Mouse (Mus musculus): ENCODE results near the gene Cdk2ap2. TPM values are rescaled to one million over a fixed set of nuclear protein-coding genes. Genes with fewer than 3 reads are reported as not detected.

Gene Cdk2ap2
- polyA plus RNA-seq (2017; shearing (Covaris generic)), result 471 TPM

DNA sequence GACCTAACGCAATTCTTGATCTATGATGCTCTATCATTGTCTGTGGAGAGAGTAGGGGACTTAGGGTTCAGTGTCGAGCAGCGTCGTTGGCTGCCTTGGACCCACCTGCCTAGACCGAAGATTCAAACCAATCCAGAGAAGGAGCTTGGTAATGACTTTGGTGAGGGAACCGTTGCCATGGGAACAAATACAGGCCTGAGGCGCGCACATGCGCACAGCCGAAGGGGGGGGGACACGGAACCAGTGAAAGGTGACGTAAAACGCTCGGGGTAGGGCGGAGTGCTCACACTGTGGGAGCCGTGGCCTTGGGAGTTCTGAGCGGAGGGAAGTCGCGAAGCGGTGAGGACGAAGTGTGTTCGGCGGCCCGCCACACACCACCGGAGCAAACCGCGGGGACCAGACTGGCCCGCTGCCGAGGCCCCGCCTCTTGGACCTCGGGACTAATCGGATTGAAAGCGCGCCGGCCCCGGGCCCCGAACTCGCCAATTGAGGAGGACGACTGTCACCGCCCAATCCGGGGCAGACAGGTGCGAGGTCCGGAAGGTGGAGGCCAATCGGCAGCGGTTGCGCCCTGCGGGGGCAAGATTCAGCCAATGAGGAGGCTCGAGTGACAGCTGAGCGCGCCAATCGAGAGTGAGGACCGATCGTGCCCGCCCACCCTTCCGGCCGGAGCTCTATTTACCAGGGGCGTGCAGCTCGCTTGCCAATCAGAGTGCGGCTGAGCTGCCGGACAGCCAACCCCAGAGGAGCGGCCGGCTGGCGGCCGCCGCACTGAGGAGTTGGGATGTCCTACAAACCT, at the start of gene Cdk2ap2:
Gene Cdk2ap2 (plus strand): TSS at position 541 of the 799 bp plus-strand sequence.

GRCm38 (mm10) chr19:4059069-4059740, 37.8 kb upstream of the Cdk2ap2 start, which contains the start of gene Gstp3:
Gene Gstp3, minus strand, starts transcription at chr19:4059569.

GRCm38 (mm10) chr19:4081394-4081793, 15.6 kb upstream of the Cdk2ap2 start, which contains the start of gene Cabp2:
Gene Cabp2, plus strand, starts transcription at chr19:4081578.

DNA sequence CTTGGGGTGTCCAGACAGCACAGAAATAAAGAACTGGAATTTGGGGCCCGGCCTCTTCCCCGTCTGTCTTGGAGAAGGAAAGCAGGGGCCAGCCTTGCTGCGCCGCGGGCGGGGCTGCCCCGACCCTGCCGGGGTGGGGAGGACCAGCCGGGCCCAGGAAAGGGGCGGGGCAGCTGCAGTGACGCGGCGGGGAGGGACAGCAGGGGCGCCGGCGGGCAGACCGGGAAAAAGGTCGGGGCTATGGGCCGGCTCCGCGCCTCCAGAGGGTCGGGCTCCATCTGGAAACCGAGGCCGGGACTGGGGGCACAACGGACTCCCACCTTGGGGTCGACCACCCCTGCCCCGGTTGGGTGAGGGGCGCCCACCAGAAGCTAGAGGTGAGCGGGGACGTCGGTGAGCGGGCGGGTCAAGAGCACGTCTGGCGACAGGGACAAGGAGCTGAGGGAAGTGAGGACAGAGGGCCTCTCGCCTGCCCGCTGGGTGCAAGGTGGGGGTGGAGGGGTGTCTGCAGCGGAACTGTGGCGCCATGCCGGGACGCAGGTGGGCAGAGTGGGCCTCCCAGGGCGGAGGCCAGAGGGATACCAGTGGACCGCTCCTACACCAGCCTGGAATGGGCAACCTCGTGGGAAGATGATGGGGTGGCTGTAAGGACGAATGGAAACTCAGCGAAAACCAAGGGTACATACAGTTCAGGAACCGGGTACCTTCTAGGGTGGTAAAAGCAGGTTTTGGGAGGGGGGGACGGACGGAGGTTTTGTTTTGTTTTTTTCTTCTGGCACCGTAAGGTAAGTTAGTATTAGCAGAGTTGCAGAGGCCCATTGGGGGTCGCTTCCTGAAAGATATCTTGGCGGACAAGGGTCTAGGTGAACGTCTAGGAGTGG, 3.1 kb downstream of the Cdk2ap2 start, which contains the start of gene Pitpnm1:
Gene Pitpnm1 (plus strand): TSS at position 162 of the 881 bp plus-strand sequence.

DNA sequence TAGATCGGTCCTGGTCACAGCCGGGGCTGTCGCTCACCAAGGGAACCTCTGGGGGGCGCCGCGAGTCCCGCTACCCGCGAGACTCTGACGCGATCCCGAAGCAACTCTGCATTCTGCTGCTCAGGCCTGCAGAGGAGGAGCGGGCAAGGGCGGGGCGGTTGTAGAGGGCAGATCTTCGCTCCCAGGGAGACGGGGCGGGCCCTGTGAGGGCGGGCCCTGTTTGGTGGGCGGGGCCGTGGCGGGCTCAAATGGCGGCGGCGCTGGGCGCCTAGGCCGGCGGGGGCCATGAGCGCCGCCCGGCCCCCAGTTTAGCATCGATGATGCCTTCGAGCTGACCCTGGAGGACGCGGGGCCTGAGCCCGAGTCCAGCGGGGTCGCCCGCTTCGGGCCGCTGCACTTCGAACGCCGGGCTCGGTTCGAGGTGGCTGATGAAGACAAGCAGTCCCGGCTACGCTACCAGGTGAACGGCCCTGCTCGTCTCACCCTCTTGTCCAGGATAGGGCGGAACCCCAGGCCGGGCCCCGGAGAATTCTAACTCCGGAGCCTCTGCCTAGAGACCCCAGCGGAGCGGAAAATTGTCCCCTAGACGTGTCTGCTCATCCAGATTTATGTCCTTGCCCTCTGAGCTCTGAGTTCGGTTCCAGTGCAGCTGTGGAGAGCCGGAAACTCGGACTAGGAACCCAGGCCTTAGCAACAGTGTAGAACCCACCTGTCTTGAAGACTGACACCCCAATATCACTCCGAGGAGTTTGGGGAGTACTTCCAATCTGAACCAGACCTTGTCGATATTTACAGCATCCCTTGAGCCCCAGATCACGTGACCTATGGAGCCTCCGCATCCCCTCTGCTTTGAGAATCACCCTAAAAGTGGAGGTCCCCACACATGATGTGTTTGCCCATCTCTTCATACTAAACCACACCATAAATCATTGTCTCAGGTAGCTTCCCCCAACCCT, 29.0 kb downstream of the Cdk2ap2 start, which contains the start of gene Aip:
Gene Aip (minus strand): TSS at position 118 of the 956 bp plus-strand sequence.

GRCm38 (mm10) chr19:4139446-4139845, 42.5 kb downstream of the Cdk2ap2 start, which contains the start of gene Gpr152:
Gene Gpr152, plus strand, starts transcription at chr19:4139787.

DNA sequence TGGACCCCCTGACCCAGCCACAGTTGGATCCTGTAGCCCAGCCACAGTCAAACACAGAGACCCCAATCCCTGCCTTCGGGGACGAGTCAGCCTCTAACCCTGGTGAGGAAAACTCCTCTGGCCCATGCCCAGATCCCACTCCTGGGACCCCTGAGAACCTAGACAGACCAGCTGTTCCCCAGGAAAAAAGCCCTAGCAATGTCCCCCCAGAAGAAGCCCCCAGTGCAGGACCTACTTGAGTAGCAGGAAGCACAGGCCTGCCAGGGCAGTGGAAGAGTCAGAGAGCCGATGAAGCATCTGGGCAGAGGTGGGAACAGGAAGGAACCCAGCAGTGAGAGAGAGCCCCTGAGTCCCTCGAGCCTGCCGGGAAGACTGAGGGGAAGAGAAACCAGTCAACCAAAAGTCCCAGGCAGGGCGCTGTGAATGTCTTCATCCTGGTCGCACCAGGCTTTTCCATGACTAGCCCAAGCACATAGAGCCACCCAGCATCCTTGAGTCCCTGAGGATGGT, 46.8 kb downstream of the Cdk2ap2 start, which contains the start of gene Cabp4:
Gene Cabp4 (minus strand): TSS at position 275 of the 510 bp plus-strand sequence.

GRCm38 (mm10) chr19:4148491-4148806, 51.5 kb downstream of the Cdk2ap2 start, which contains the start of gene Coro1b:
Gene Coro1b, plus strand, starts transcription at chr19:4148619.

Other genes starting within 250 kb of the Cdk2ap2 start
- 56.2 TPM for gene Chka, start 245.4 kb upstream of the Cdk2ap2 start, polyA plus RNA-seq (2017; shearing (Covaris generic))
- gene Tcirg1, start 190.0 kb upstream of the Cdk2ap2 start, polyA plus RNA-seq (2017; shearing (Covaris generic)), result 54.4 TPM
- gene Ndufs8, start 184.4 kb upstream of the Cdk2ap2 start, polyA plus RNA-seq (2017; shearing (Covaris generic)), result 91.3 TPM
- not detected for gene Aldh3b1, start 167.4 kb upstream of the Cdk2ap2 start, polyA plus RNA-seq (2017; shearing (Covaris generic))
- 7.5 TPM for gene Unc93b1, start 162.0 kb upstream of the Cdk2ap2 start, polyA plus RNA-seq (2017; shearing (Covaris generic))
- gene Aldh3b3, start 138.5 kb upstream of the Cdk2ap2 start, polyA plus RNA-seq (2017; shearing (Covaris generic)), result not detected
- gene Aldh3b2, start 124.9 kb upstream of the Cdk2ap2 start, polyA plus RNA-seq (2017; shearing (Covaris generic)), result not detected
- not detected for gene Acy3, start 110.6 kb upstream of the Cdk2ap2 start, polyA plus RNA-seq (2017; shearing (Covaris generic))
- gene Tbx10, start 104.4 kb upstream of the Cdk2ap2 start, polyA plus RNA-seq (2017; shearing (Covaris generic)), result not detected
- 14.6 TPM for gene Nudt8, start 96.6 kb upstream of the Cdk2ap2 start, polyA plus RNA-seq (2017; shearing (Covaris generic))
- 2.4 TPM for gene Gm49405, start 96.6 kb upstream of the Cdk2ap2 start, polyA plus RNA-seq (2017; shearing (Covaris generic))
- 3.3 TPM for gene Doc2g, start 93.9 kb upstream of the Cdk2ap2 start, polyA plus RNA-seq (2017; shearing (Covaris generic))
- gene Ndufv1, start 84.4 kb upstream of the Cdk2ap2 start, polyA plus RNA-seq (2017; shearing (Covaris generic)), result 141 TPM
- gene Gstp1, start 59.2 kb upstream of the Cdk2ap2 start, polyA plus RNA-seq (2017; shearing (Covaris generic)), result 324 TPM
- gene Gstp2, start 51.2 kb upstream of the Cdk2ap2 start, polyA plus RNA-seq (2017; shearing (Covaris generic)), result 0.68 TPM
- 51.2 TPM for gene Gstp3, start 37.6 kb upstream of the Cdk2ap2 start, polyA plus RNA-seq (2017; shearing (Covaris generic))
- gene Cabp2, start 15.6 kb upstream of the Cdk2ap2 start, polyA plus RNA-seq (2017; shearing (Covaris generic)), result not detected
- 270 TPM for gene Pitpnm1, start 2.8 kb downstream of the Cdk2ap2 start, polyA plus RNA-seq (2017; shearing (Covaris generic))
- gene Aip, start 28.7 kb downstream of the Cdk2ap2 start, polyA plus RNA-seq (2017; shearing (Covaris generic)), result 197 TPM
- 0.11 TPM for gene Gpr152, start 42.6 kb downstream of the Cdk2ap2 start, polyA plus RNA-seq (2017; shearing (Covaris generic))
- gene Cabp4, start 46.9 kb downstream of the Cdk2ap2 start, polyA plus RNA-seq (2017; shearing (Covaris generic)), result not detected
- gene Coro1b, start 51.4 kb downstream of the Cdk2ap2 start, polyA plus RNA-seq (2017; shearing (Covaris generic)), result 183 TPM
- gene Ptprcap, start 56.4 kb downstream of the Cdk2ap2 start, polyA plus RNA-seq (2017; shearing (Covaris generic)), result 239 TPM
- 50.3 TPM for gene Rps6kb2, start 66.2 kb downstream of the Cdk2ap2 start, polyA plus RNA-seq (2017; shearing (Covaris generic))
- 45.8 TPM for gene Carns1, start 78.3 kb downstream of the Cdk2ap2 start, polyA plus RNA-seq (2017; shearing (Covaris generic))
- 455 TPM for gene Tbc1d10c, start 94.1 kb downstream of the Cdk2ap2 start, polyA plus RNA-seq (2017; shearing (Covaris generic))
- 718 TPM for gene Ppp1ca, start 94.9 kb downstream of the Cdk2ap2 start, polyA plus RNA-seq (2017; shearing (Covaris generic))
- 37.1 TPM for gene Rad9a, start 104.5 kb downstream of the Cdk2ap2 start, polyA plus RNA-seq (2017; shearing (Covaris generic))
- 49.3 TPM for gene Clcf1, start 117.1 kb downstream of the Cdk2ap2 start, polyA plus RNA-seq (2017; shearing (Covaris generic))
- gene AC109138.7, start 117.2 kb downstream of the Cdk2ap2 start, polyA plus RNA-seq (2017; shearing (Covaris generic)), result not detected
- 94.9 TPM for gene Pold4, start 134.7 kb downstream of the Cdk2ap2 start, polyA plus RNA-seq (2017; shearing (Covaris generic))
- 0.78 TPM for gene Ssh3, start 172.0 kb downstream of the Cdk2ap2 start, polyA plus RNA-seq (2017; shearing (Covaris generic))
- 9.1 TPM for gene Ankrd13d, start 186.0 kb downstream of the Cdk2ap2 start, polyA plus RNA-seq (2017; shearing (Covaris generic))
- 274 TPM for gene Grk2, start 209.0 kb downstream of the Cdk2ap2 start, polyA plus RNA-seq (2017; shearing (Covaris generic))